Mouse (Mus musculus) ES-E14 (cell line): ENCODE results near the gene Wdr75.

ENCODE experiments used
- HCFC1 ChIP-seq: IDR thresholded peaks from 2 replicates; pipeline ENCODE4 v1.6.1; 2012; ENCODE audit warnings: low read length, inconsistent platforms, borderline replicate concordance; ENCODE audit not compliant: insufficient read depth
- ZNF384 ChIP-seq: IDR thresholded peaks from 2 replicates; pipeline ENCODE4 v1.6.1; 2012; ENCODE audit warnings: low read depth, low read length, inconsistent platforms

GRCm38 (mm10) chr1:45818564-45818963, 23.6 kb downstream of the Wdr75 start:
- TF ChIP-seq HCFC1 (no peak), ZNF384 (no peak)
